Mouse (Mus musculus): ENCODE measurements around the gene Six3.

DNA sequence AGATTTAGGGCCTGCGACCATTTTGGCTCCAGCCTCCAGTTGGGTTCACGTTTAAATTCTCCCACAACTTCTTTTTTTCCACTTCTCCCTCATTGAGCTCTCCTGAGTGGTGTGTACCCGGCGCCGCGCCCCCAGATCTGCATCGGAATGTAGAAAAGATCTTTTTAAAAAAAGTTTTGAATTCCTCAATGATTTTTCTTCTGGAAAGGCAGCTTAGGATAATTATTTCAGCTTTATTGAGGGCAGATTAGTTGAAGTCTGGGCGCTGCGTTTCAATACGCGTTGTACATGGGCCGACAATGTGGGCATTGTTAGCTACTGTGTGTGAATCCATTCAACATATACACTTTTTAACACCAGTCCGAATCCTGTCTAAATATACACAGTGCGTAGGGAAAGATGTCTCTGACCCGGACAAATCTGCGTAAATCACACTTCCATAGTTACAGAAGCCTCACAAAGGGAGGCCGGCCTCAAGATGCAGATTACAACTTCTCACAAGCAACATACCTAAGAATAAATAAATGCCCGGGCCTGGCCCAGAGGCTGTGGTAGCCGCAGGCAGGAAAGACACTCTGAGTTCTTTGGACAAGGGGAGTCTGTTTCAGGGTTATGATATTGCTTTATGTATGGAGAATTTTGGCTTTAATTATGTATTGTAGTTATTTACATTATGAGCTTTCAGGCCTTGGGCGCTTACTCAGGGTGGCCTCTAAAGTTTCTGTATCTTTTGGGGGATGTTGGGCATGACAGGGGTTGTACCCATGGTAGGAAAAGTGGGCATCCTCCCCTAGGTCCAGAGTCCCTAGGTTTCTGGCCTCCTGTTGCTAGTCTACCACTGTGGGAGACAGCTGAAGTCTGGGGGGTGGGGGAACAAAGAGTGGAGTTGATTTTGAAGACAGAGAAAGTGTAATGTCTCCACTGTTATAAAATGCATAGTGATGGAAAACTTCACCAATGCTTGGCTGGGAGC, 6.0 kb downstream of the Six3 start:
- TF ChIP-seq NELFE (IDR thresholded peaks at IDR 0.05; ENCODE audit: low read depth, low read length) (no peak), HCFC1 (IDR thresholded peaks at IDR 0.05; ENCODE audit: low read depth, low read length) (no peak), GATA1 (IDR thresholded peaks at IDR 0.05; ENCODE audit: low read depth, low read length) (no peak), MAFK (IDR thresholded peaks at IDR 0.05; ENCODE audit: borderline replicate concordance, low read depth, low read length) (no peak), POLR2A (IDR thresholded peaks at IDR 0.05; ENCODE audit: control insufficient read depth in 1 of 2, insufficient read depth in 1 of 2, low read depth in 1 of 2, low read length in 2 of 2, poor library complexity in 1 of 2) (no peak), POLR2AphosphoS2 (IDR thresholded peaks at IDR 0.05; ENCODE audit: low read length) (no peak), CTCF (IDR thresholded peaks at IDR 0.05 in 2 of 3, conservative IDR thresholded peaks at IDR 0.05 in 1 of 3; ENCODE audit: control insufficient read depth in 1 of 3, insufficient read depth in 1 of 3, low read depth in 2 of 3, low read length in 3 of 3, poor library complexity in 1 of 3, severe bottlenecking in 1 of 3) (no peak), EP300 (IDR thresholded peaks at IDR 0.05; ENCODE audit: low read depth in 1 of 2, low read length in 2 of 2) (no peak), POLR2AphosphoS5 (IDR thresholded peaks at IDR 0.05; ENCODE audit: borderline replicate concordance, low read depth, low read length) (no peak), ZC3H11A (IDR thresholded peaks at IDR 0.05; ENCODE audit: low read depth, low read length) (no peak), JUND (IDR thresholded peaks at IDR 0.05; ENCODE audit: low read depth, low read length) (no peak), RAD21 (IDR thresholded peaks at IDR 0.05; ENCODE audit: low read depth, low read length) (no peak), CHD2 (IDR thresholded peaks at IDR 0.05; ENCODE audit: low read length) (no peak), ZMIZ1 (IDR thresholded peaks at IDR 0.05; ENCODE audit: low read depth, low read length) (no peak)

All from MEL (cell line).